Mouse (Mus musculus) E14TG2a.4 (cell line): ENCODE results near the gene Tpra1.

ENCODE experiments used
- CTCF ChIP-seq: conservative IDR thresholded peaks from 2 replicates; pipeline ENCODE4 v1.5.1; 2014; ENCODE audit warnings: low read length
- NANOG ChIP-seq: IDR thresholded peaks from 2 replicates; pipeline ENCODE4 v1.6.1; 2014; ENCODE audit warnings: borderline replicate concordance, low read length, mixed read lengths

- TF ChIP-seq CTCF = no peak
- no peak for TF ChIP-seq NANOG
Observed at GRCm38 (mm10) chr6:88899628-88900027, 2.4 kb upstream of the Tpra1 start.
